Mouse (Mus musculus): ENCODE measurements around the gene Cdh26.

Gene Cdh26

GRCm38 (mm10) chr2:178507379-178508014, 77.2 kb downstream of the Cdh26 start:
- peak; percentile 50 for DNase-seq (ENCODE audit: low read depth, low spot score)

DNA sequence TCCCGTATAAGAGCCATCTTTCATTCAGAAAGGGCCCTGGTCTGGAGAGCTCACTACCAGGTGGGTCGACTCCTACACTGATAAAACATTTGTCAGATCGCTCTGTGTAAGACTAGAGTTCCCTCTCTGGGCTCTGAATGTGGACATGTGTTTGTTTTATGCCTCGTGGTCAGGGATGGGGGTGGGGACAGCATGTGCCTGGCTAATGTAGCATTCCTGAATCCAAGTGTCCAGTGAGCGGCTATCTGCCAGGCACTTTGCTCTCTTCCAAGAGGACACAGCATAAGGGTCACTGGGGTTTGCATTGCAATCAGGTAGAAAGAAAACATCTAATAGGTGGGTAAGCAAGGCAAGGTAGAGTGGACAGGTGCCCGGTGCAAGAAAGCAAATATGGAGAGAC, 77.9 kb downstream of the Cdh26 start:
- no peak for DNase-seq (ENCODE audit: low read depth, low spot score)

DNA sequence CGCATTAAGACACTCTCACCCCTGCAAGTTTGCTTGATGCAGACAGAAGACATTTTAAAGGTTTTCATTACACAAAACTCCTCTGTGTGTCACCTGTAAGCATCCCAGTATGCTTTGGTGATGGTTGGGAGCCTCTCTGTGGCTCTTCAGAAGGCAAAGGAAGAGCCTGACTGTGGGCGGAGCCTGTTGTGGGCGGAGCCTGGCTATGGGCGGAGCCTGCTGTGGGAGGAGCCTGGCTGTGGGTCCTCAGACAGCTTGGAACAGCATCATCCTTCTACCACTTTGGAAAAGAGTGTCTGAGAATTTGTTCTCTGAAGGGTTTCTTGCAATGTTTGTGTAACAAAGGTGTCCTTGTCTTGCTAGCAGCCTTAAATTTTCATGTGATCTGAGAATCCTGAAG, 82.7 kb downstream of the Cdh26 start:
- DNase-seq (ENCODE audit: low read depth, low spot score) = no peak

DNA sequence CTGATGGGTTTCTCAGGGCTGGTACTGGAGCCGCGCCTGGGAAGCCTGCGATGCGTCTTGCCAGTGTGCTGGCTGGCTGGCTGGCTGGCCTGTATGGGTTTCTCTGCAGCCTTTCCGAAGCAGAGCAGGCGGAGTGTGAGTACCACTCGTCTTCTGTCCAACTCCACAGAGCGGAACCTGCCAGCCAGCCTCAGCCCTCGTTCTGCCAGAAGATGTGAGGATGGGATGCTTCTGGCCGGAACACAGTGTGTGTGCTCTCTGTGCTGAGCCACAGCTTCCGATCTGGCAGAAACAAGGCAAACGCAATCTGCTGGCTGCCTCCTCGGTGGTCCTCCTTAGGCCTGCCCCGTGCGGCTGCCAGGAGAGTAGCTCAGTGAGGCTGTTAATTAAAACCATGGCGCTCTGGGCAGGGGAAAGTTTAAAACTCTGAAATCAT, 83.3 kb downstream of the Cdh26 start:
- DNase-seq (ENCODE audit: low read depth, low spot score) = no peak

- DNase-seq (ENCODE audit: low read depth, low spot score) = no peak
These were observed 86.1 kb downstream of the Cdh26 start for GRCm38 (mm10) chr2:178516421-178516820.

GRCm38 (mm10) chr2:178516941-178517340, 86.6 kb downstream of the Cdh26 start:
- no peak for DNase-seq (ENCODE audit: low read depth, low spot score)

GRCm38 (mm10) chr2:178519321-178519720, 89.0 kb downstream of the Cdh26 start:
- no peak for DNase-seq (ENCODE audit: low read depth, low spot score)

GRCm38 (mm10) chr2:178520216-178520615, 89.9 kb downstream of the Cdh26 start:
- no peak for DNase-seq (ENCODE audit: low read depth, low spot score)

DNA sequence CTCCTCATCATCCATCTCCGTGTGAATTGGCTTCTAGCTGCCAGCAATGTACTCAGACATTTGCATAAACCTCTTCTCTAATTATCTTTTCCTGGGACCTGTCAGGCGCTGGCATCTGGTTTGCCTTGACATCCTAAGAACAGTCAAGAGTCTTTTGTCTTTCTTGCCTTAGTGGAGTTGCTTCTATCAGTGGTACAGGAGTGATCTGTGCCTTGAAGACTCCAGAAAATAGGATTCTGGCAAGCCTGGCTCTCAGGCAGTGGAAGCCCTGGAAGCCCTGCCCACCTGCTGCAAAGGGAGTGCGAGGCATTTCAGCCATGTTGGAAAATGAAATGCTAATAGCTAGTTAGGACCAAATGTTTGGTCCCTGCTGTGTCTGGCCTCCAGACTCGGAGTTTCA, 92.0 kb downstream of the Cdh26 start:
- no peak for DNase-seq (ENCODE audit: low read depth, low spot score)

GRCm38 (mm10) chr2:178522786-178523185, 92.5 kb downstream of the Cdh26 start:
- no peak for DNase-seq (ENCODE audit: low read depth, low spot score)

DNA sequence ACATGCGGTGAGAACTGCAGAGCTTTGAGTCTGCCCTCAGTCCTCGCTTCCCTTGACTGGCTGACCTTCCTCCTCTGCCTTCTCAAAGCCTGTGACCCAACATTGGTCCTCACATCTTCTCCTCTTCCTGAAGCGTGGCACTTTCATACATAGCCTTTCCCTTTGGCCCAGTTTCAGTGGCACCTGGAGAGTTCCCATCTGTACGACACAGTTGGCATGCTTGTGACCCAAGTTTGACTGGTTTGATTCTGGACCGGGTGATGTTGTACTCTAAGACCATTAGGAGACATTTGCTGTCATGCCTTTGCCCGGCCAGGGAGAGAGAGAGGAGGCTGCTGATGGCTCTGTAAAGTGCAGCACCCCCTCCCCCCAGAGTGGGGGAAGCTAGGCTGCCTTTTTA, 96.4 kb downstream of the Cdh26 start:
- DNase-seq (ENCODE audit: low read depth, low spot score) = no peak

DNA sequence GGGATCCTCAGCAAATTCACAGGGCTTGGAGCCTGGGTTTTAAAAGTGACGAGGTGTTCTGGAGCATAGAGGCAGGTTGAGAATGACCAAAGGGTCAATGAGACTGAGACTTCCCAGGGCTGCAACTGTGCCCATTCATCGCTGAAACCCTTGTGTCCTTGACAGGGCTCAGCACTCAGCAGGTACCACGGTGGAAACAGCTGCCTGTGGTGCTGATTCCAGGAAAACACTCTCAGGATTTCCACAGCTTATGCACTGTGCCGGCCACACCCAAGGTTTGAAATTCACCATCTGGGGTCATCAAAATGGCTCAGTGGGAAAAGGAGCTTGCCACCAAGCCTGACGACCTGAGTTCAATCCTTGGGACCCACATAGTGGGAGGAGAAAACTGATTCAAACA, 100.9 kb downstream of the Cdh26 start:
- no peak for DNase-seq (ENCODE audit: low read depth, low spot score)

GRCm38 (mm10) chr2:178536574-178536973, 106.2 kb downstream of the Cdh26 start:
- no peak for DNase-seq (ENCODE audit: low read depth, low spot score)

All from CD4-positive helper T cell, adult 2 months (primary cell).